Mouse (Mus musculus): ENCODE results near the gene Klf3.

Gene Klf3

GRCm38 (mm10) chr5:64809864-64810263, 6.7 kb downstream of the Klf3 start:
- DNase-seq (ENCODE audit: low spot score) = no peak

GRCm38 (mm10) chr5:64810860-64811499, 7.8 kb downstream of the Klf3 start:
- DNase-seq (ENCODE audit: low spot score) = no peak

- no peak for DNase-seq (ENCODE audit: low spot score)
These were observed 8.4 kb downstream of the Klf3 start for GRCm38 (mm10) chr5:64811500-64812123.

DNA sequence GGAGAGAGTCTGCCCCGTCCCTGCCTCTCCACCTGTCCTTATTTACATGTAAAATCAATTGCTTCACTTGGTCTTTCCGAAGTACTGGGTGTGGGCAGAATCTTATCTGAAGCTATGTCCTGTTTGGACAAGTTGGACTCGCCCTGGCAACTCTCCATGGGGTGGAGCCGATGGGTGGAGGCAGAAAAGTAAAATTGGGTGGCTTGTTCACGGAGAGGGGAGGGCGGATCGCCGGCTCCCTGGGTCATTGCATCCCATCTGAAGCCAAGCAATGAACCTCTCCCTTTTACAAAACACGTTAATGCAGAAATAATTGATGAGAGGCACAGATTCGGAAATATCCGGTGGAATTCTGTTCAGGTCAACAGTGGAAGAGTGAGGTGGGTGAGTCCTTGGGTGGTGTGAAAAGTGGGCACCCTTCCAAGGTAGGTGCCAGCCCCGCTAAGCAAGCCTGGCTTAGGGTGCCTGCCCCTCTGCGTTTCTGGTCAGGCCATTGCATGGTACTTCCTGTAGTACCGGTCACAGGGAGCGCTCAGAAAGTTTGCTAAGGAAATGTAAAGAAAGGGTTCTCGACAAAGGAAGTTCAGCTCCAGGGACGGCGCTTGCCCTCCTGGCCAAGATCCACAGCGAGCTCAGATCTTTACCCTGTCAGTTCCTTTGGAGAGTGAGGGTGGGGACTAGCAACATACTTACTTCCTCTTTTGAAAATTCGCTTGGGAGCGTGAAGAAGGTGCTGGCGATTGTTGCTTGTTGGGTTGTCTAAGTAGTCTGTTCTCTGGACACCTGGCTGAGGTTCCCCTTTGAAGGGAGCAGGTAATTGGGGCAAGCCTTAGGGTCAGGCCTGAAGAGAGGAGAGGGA, 9.2 kb downstream of the Klf3 start:
- peak; percentile 67 for DNase-seq (ENCODE audit: low spot score)

- DNase-seq (ENCODE audit: low spot score) = no peak
These were observed 9.8 kb downstream of the Klf3 start for GRCm38 (mm10) chr5:64812983-64813304.

GRCm38 (mm10) chr5:64813361-64813760, 10.2 kb downstream of the Klf3 start:
- no peak for DNase-seq (ENCODE audit: low spot score)

DNA sequence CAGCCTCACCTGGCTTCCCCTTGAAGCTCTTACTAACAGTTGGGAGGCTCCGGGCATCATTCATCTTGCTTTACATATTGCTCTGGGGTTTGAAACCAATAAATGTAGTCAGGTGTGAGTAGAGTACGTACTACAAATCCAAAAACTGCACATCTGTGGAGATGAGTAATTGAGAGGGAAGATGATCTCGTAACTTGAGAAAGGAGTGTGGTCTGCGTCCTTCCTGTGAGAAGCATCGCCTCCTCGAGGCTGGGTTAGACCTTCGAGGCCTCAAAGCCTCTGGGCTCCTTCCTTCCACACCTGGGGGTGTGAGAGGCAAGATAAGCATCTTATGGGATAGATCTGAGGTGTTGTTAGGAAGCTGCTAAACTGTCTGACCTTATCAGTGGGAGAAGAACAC, 11.2 kb downstream of the Klf3 start:
- no peak for DNase-seq (ENCODE audit: low spot score)

GRCm38 (mm10) chr5:64815631-64816030, 12.4 kb downstream of the Klf3 start:
- no peak for DNase-seq (ENCODE audit: low spot score)

DNA sequence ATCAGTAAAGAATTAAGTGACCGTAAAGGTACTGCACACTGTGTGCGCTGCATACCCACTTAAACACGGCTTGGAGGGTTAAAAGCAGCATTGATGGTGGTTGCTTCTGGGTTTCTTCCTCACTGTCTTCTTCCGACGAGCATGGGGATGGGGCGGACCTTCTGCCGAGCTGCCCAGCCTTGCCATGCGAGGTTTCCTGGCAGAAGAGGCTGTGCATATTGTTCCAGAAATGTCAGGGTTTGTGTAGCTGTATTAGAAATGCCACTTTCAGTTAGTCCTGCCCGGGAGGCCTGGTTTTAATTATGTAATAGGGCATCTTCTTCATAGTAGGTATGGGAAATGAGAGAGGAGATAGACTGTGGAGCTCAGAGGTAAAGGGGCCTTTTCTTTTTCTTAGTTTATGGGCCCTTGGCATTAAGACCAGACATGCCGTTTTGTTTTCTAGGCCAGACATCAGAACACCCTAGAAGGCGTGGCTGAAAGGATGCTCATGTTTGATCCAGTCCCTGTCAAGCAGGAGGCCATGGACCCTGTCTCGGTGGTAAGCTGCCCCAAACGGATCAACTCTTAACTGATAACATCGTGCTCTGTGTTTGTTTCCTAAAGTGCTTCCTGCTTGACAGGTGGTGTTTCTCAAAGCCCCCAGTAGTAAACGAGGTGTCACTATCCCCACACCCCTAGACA, 13.2 kb downstream of the Klf3 start:
- no peak for DNase-seq (ENCODE audit: low spot score)

DNA sequence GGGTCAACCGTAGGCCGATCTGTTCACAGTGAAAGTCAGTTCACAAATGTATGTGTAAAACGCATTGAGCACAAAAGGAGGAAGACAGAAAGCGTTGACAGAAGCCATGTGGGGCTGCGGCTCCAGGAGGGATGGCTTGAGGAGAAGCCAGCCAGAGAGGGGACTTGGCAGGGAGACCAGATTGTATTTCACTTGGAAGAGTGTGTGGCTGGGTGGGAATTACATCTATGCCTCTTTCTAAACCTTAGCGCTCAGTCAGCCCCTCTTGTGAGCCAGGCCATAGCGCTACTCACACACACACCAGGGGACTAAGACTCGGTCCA, 13.7 kb downstream of the Klf3 start:
- DNase-seq (ENCODE audit: low spot score) = no peak

DNA sequence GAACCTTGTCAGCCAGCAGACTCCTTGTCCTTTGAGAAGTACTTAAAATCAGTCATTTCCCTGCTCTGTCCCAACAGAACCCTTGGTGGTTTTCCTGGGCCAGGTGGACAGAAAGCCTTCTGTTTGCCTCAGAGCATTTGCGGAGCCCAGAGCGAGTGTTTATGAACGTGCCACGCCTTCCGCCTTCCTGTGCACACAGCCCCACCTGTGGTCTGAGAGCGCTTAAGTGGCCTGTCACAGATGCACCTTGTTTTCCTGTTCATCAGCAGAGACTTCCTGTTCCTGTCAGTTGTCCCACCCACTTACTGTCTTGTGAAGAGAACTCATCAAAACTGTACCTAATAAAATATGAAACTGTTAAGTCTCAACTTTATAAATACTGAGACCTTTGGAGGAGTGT, 16.2 kb downstream of the Klf3 start:
- no peak for DNase-seq (ENCODE audit: low spot score)

- no peak for DNase-seq (ENCODE audit: low spot score)
These were observed 16.9 kb downstream of the Klf3 start for GRCm38 (mm10) chr5:64820138-64820537.

- DNase-seq (ENCODE audit: low spot score) = no peak
These were observed 18.1 kb downstream of the Klf3 start for GRCm38 (mm10) chr5:64821294-64821693.

- no peak for DNase-seq (ENCODE audit: low spot score)
These were observed 18.8 kb downstream of the Klf3 start for GRCm38 (mm10) chr5:64821964-64822363.

DNA sequence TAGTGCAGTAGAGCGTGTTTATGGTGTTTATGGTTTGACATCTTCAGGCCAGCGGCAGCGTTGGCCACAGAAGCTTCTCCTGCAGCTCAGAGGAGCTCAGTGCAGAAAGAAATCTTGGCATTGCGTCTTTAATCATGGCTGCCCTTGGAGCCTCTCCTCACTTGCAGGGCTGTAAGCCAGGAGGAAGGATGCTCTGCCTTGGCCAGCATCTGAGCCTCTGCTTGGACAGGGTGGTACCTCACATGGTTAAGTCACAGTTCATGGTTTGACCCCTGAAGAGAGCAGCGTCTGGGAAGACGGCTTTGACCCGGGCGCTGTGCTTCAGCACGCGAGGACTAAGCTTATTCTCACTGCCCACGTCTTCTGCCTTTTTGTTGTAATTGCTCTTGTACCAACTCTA, 20.2 kb downstream of the Klf3 start:
- no peak for DNase-seq (ENCODE audit: low spot score)

DNA sequence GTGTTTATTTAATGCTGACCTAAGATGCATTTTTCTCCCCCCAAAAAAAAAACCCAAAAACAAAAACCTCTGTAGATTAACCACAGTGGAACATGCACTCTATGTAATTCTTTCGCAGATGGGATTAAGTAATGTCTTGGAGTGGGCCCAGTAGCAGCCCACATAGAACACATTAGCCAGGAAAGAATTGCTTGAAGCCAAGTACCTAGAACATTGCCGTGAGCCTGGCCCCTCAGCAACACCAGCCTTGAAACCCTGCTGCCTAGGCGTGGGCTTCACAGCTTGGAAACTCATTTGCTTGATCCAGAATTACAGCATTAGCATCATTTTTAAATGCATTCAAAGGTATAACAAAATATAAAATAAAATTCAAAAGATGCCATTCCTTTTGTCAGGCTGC, 21.6 kb downstream of the Klf3 start:
- DNase-seq (ENCODE audit: low spot score) = no peak

GRCm38 (mm10) chr5:64825496-64825895, 22.3 kb downstream of the Klf3 start:
- DNase-seq (ENCODE audit: low spot score) = no peak

DNA sequence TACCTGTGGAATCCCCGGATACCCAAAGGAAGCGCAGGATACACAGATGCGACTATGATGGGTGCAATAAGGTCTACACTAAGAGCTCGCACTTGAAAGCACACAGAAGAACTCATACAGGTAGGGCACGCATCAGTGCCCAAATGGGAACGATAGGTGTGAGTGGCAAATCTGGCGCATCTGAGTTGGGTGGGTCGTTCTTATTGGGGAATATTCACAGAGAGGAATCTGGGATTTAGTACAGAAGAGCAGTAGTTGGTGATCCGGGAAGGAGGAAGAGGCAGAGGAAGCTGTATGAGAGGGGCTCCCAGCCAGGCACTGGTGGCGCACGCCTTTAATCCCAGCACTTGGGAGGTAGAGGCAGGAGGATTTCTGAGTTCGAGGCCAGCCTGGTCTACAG, 24.0 kb downstream of the Klf3 start:
- no peak for DNase-seq (ENCODE audit: low spot score)

DNA sequence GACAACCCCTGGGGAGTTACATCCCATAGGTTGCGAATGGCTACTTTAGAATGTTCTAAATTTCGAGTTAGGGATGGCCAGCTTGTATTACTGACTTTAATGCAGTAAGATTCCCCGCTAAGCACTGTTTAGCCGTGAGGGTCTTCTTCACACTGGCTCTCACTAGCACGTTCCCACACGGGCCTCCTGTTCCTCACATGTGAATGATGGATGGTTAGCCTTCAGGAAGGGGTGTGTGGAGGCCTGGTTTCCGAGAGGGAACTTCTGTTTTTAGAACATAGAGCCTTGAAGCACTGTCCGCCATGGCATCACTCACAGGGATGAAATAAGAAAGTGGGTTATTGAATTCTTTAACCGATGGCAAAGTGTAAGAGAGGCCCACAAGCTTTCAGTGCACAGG, 25.1 kb downstream of the Klf3 start:
- no peak for DNase-seq (ENCODE audit: low spot score)

GRCm38 (mm10) chr5:64829606-64830005, 26.4 kb downstream of the Klf3 start:
- DNase-seq (ENCODE audit: low spot score) = no peak

- no peak for DNase-seq (ENCODE audit: low spot score)
These were observed 27.6 kb downstream of the Klf3 start for GRCm38 (mm10) chr5:64830773-64831172.

- no peak for DNase-seq (ENCODE audit: low spot score)
These were observed 30.2 kb downstream of the Klf3 start for GRCm38 (mm10) chr5:64833410-64833809.

DNA sequence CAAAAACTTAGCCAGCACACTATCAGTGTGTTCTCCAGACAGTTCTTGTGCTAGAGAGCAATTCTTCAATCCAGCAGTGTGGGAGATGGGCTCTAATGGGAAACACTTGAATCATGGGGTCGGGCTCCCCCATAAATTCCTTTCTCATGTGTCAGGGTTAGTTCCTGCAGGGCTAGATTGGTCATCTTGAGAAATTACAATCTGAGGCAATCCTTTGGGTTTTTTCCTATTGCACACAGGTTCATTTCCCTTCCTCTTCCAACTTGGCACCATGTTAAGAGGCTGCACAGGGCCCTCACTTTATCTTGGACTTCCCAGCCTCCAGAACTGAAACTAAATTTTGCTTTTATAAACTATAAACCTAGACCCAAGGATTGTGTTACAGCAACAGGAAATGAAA, 31.0 kb downstream of the Klf3 start:
- DNase-seq (ENCODE audit: low spot score) = no peak

Data from ovary, postnatal 10 days (tissue).